Mouse (Mus musculus) megakaryocyte, adult 5-6 weeks (primary cell): ENCODE results near the gene Sez6l. TPM values are rescaled to one million over a fixed set of nuclear protein-coding genes. Genes with fewer than 3 reads are reported as not detected.
"Not testable (repeated sequence)": the region's sequence is repeated elsewhere in the genome, so short reads cannot be mapped to it uniquely, and the experiment has no call there.

Source experiments
- ATAC-seq: 2 replicates; pipeline ENCODE4 v1.8.0; 2016; ENCODE audit warnings: mild to moderate bottlenecking, inconsistent platforms; ENCODE audit not compliant: poor library complexity, severe bottlenecking
- total RNA-seq, 2 experiments: library from RNA; stranded (forward) in 1 of 2; stranded (reverse) in 1 of 2; fragments of 153-499, 151-499 nt in 1 of 2; fragments of 221-1000, 200-1000 nt in 1 of 2; gene quantifications; 2 replicates each; pipeline versions ENCODE4 v1.2.3 to v1.2.4; 2015 to 2017

The Sez6l gene
- total RNA-seq, 2 experiments from 2014 or later, result not detected

GRCm38 (mm10) chr5:112448747-112449440 lies 128.1 kb downstream of the Sez6l start, which contains the start of gene Gm6588:
TSS of gene Gm6588 (plus strand) at chr5:112449426.
- ATAC-seq, result no peak

GRCm38 (mm10) chr5:112438535-112438934 lies 138.4 kb downstream of the Sez6l start:
- no peak for ATAC-seq

DNA sequence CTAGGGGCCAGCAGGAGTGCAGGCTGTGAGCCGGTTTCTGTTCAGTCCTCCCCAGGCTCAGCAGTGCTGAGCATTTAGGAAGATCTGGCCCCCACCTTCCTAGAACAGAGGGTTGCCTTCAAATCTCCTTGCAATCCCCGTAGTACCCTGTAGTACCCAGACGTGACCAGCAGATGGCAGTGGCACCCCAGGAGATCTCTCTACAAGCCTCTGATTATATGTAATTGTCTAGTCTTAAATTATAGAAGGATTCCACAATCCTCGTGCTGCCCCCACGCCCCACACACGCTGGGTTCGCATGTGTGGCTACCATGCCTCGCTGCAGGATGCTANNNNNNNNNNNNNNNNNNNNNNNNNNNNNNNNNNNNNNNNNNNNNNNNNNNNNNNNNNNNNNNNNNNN lies 144.0 kb downstream of the Sez6l start:
- ATAC-seq, result peak; percentile 58; the same call in 1 of the 2 replicates

DNA sequence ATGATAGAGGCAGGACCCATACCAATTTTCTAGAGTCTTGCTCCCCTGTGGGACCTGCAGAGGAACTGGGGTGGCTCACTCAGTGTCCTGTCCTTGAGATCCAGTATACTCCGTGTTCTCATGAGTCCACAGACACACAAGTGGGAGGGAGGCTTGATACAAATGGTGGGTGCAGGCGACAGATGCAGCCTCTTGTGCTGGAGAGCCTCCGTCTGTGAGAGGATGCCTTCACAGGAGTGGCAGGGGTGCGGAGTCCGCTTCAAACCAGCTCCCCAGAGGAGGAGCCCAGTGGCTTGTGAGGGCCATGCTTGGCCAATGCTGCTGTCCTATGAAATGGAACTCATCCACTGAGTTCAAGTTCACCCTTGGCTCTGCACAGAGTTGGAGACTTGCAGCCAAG lies 145.0 kb downstream of the Sez6l start:
- ATAC-seq, result no peak

DNA sequence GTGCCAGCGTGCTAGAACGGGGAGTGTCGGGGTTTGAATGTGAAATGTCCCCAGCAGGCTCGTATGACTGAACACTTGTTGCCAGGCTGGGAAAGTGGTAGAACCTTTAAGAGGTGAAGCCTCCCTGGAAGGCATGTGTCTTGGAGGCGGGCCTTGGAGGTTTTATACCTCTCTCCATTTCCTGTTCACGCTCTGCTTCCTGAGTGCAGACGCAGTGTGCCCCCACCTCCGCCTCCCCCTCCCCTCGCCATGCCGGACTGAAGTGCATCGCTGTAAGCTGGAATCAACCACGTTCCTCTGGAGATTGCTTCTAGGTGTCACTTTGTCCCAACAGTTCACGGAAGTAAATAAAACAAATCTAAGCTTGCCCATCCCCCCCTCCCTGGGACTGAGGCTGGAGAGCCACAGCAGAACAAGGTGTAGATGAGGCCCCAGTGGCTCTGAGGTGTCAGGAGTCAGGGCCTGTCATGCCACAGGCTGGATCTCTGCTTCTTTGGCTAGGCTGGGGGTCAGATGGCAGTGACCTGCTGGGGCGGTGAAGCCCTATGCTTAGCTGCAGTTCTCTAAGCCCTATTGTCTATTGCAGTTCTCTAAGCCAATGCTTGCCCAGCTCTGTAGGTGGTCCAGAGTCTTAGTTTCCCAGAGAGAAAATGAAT lies 145.7 kb downstream of the Sez6l start:
- ATAC-seq, result no peak

DNA sequence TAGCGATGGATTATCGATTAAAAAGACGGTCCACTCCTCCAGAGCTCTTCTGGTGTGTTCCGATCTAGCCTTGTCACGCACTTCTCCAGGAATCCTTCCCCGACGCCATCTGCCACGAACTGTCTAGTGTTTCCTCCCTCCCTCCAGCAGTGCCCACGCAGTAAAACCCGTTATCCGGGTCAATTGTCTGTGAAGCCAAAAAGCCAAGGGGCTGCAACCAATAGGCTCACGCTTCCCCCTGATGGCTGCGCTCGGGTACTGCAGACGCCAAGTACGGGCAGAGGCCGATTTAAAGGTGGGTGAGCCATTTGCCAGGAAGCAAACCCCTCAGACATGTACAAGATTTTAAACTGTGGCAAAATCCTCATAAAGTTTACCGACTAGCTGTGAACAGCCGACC lies 148.0 kb downstream of the Sez6l start:
- ATAC-seq, result peak; percentile 53

DNA sequence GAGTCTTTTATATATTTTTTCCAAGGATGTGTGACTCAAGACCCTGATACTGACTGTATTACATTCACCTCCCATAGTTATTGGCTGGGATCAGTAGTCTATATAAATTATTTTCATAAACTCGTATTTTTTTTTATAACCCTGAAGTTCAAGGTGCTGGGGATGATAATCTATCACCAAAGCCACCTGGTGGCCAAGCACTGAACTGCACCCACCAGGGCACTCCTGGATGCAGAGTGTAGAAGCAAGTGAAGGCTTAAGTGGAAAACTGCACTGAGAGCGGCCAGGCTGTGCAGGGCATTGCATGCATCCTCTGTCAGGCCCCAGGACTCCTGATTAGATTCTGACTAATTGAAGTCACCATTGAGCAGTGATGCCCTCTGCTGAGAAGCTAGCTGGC lies 149.7 kb downstream of the Sez6l start:
- ATAC-seq, result 0 out of 2 replicates have a peak, but pooled peaks have one; percentile 49

GRCm38 (mm10) chr5:112426635-112427034 lies 150.3 kb downstream of the Sez6l start:
- peak; percentile 51 for ATAC-seq

DNA sequence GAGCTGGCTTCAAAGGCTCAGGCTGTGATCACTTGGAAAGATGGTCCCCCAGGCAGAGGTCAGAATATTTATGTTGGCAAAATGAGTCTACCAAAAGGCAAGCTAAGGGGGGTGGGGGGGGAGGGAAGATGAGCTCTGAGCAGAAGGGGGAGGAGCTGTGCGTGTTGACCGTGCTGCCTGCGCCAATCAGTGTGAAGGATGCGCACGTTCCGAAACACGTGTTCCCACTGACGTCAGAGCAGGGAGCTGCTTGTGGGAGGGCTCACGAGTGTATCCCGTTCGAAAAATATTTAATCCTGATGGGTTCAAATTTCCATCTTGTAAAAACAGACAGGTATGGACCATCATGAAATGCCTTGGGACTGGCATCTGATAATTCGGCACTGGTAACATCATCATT lies 157.4 kb downstream of the Sez6l start:
- no peak for ATAC-seq

GRCm38 (mm10) chr5:112418023-112418422 lies 159.0 kb downstream of the Sez6l start:
- no peak for ATAC-seq

DNA sequence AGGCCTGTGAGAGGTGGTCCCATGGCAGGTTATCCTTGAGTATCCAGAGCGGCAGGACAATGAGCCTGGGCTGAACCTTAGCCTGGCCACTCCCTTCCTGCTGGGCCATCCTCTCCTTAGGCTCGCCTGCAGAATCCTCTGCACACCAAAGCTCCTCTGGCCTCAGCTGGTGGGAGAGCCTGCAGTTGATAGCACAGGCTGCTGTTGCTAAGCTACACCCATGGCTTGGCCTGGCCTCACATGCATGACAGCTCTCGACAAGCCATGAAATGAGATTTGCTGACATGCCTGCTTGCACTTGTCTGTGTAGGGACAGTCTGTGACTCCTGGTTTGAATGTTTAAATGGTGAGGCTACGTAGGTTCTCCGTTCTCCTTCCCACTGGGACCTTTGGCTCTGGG lies 160.3 kb downstream of the Sez6l start:
- ATAC-seq, result no peak

GRCm38 (mm10) chr5:112412781-112413180 lies 164.2 kb downstream of the Sez6l start:
- not testable (repeated sequence) for ATAC-seq

GRCm38 (mm10) chr5:112411514-112412335 lies 165.3 kb downstream of the Sez6l start:
- no peak for ATAC-seq

- no peak for ATAC-seq
These were observed 165.9 kb downstream of the Sez6l start for GRCm38 (mm10) chr5:112411072-112411471.

DNA sequence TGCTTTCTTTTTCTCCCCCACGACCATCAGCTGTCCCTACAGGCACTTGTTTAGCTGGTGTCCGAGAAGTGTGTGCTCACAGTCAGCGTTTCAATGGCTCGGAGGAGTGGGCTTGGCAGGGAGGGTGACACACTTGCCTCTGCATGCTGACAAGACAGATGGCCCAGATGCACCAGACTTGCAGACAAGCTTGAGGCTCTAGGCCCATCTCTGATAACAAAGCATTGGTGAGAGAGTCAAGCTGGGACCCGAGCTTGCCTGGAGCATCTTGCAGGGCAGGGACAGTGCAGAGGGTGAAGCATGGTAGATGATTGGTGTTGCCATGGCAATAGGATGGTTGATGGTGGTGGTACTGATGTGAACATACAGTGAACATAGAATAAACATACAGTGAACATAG lies 167.7 kb downstream of the Sez6l start:
- ATAC-seq, result no peak

- ATAC-seq, result no peak
These were observed 171.0 kb downstream of the Sez6l start for GRCm38 (mm10) chr5:112406017-112406416.

DNA sequence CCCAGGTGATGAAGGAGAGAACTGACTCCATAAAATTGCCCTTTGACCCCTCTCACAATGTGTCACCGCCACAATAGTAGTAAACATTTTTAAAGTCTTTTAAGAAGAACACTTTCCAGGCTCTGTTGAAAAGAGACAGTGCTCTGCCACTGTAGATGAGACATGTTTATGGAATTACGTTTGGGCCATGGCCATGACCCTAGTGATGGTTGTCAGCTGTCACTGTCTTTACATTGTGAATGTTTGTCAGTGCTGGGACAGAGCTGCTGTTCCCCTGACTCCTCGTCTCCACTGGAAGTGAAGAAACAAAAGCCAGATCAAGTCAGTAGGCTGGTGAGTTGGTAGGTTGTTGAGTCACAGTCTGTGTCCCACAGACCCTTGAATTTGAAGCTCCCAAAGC lies 174.5 kb downstream of the Sez6l start:
- no peak for ATAC-seq

DNA sequence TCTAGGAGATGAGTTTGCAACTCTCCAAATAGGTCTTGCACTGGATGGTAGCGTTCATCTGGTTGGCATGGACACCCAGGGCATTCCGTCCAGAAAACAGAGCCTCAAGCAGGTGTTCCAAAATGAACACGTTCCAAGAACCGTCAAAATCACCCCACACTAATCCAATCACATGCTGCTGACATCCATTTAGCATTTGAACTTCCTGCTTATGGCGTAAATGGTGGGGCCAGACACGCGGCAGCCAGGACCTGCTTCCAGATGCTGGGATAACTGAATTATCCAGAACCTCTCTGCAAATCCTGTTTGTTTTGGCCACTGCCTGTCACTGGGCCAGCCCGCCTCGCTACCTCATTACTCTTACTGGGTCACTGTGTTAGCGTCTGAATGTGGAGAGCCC lies 177.7 kb downstream of the Sez6l start:
- no peak for ATAC-seq

GRCm38 (mm10) chr5:112396066-112396465 lies 180.9 kb downstream of the Sez6l start:
- no peak for ATAC-seq

DNA sequence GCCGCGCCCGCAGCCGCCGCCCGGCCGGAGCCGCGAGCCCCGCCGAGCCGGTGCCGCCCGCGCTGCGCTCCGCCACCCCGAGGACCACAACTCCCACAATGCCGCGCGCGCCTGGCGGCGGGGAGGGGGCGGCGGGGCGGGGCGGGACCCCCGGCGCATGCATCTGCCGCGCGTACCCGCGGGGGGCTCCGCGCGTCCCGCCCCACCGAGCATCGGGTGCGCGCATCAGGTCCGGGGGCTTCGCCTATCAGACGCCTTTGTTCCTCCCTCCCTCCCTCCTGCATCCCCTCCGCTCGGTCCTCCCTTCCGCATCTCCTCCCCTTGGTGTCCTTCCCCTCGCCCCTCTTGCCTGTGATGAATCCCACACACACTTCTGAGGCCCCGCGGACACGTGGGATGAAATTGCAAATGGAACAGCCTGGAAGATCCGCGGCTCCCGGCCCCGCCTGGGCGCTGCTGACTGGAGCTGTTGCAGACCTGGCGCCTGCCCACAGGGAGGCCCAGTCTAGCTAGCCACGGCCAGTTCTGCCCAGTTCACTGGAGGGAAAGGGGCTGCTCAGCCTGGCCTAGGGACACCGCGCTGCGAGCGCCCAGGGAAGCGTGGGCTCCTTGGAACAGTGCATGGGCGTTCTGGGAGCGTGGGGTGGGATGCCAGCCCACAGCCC lies 182.1 kb downstream of the Sez6l start, which contains the start of gene Asphd2:
Gene Asphd2, minus strand, starts transcription at position 88 of the 665 bp plus-strand sequence.
- no peak for ATAC-seq

DNA sequence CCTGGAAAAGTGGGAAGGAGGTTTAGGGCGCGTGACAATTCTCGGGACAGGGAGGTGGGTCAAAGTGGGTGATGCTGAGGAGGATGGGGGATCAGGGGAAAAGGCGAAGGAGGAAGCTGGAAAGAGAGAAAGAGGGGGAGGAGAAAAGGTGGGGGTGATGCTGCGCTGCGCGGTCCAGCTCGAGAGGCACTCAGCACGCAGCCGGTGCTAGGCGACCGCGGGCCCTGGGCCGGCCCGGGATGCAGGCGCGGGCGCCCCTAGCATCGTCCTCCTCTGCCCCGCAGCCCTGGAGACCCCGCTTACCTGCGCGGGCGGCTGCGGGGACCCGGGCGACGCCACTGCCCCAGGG lies 182.6 kb downstream of the Sez6l start:
- ATAC-seq, result no peak
